Mouse (Mus musculus) 3T3-L1 (cell line): ENCODE measurements around the gene Ano6.

ENCODE experiments used
- DNase-seq: peaks from one replicate; pipeline ENCODE4 v3.0.0-alpha.2; 2015; ENCODE audit warnings: low read depth, low spot score

The Ano6 gene

GRCm38 (mm10) chr15:95856684-95857595 lies 66.3 kb downstream of the Ano6 start:
- no peak for DNase-seq

GRCm38 (mm10) chr15:95858876-95859655 lies 68.4 kb downstream of the Ano6 start:
- DNase-seq: no peak

- DNase-seq: no peak
Measured at GRCm38 (mm10) chr15:95863865-95864660, 73.4 kb downstream of the Ano6 start.

GRCm38 (mm10) chr15:95865311-95866100 lies 74.9 kb downstream of the Ano6 start:
- no peak for DNase-seq

GRCm38 (mm10) chr15:95868172-95868571 lies 77.5 kb downstream of the Ano6 start:
- DNase-seq: no peak

GRCm38 (mm10) chr15:95869611-95870010 lies 79.0 kb downstream of the Ano6 start:
- no peak for DNase-seq

GRCm38 (mm10) chr15:95871631-95872030 lies 81.0 kb downstream of the Ano6 start:
- DNase-seq: peak; percentile 47

- no peak for DNase-seq
Measured at GRCm38 (mm10) chr15:95872447-95872846, 81.8 kb downstream of the Ano6 start.

- DNase-seq: no peak
Measured at GRCm38 (mm10) chr15:95873276-95873675, 82.6 kb downstream of the Ano6 start.

- DNase-seq: no peak
Measured at GRCm38 (mm10) chr15:95874216-95874615, 83.6 kb downstream of the Ano6 start.

- no peak for DNase-seq
Measured at GRCm38 (mm10) chr15:95874726-95875125, 84.1 kb downstream of the Ano6 start.

GRCm38 (mm10) chr15:95875898-95876297 lies 85.3 kb downstream of the Ano6 start:
- no peak for DNase-seq

GRCm38 (mm10) chr15:95880616-95881151 lies 90.0 kb downstream of the Ano6 start:
- DNase-seq: no peak

GRCm38 (mm10) chr15:95882436-95882835 lies 91.8 kb downstream of the Ano6 start:
- DNase-seq: no peak

GRCm38 (mm10) chr15:95883559-95883958 lies 92.9 kb downstream of the Ano6 start:
- no peak for DNase-seq

GRCm38 (mm10) chr15:95884658-95885620 lies 94.3 kb downstream of the Ano6 start:
- peak; percentile 49 for DNase-seq

GRCm38 (mm10) chr15:95885953-95886820 lies 95.5 kb downstream of the Ano6 start:
- DNase-seq: peak; percentile 49

GRCm38 (mm10) chr15:95887365-95887764 lies 96.7 kb downstream of the Ano6 start:
- peak; percentile 82 for DNase-seq
